Mouse (Mus musculus): Measurements from ENCODE around the gene Wdr70.
A peak's percentile ranks its signal among the peaks of the same experiment; 100 is the strongest.
"Not testable (repeated sequence)": the region's sequence is repeated elsewhere in the genome, so short reads cannot be mapped to it uniquely, and the experiment has no call there.

Gene Wdr70

DNA sequence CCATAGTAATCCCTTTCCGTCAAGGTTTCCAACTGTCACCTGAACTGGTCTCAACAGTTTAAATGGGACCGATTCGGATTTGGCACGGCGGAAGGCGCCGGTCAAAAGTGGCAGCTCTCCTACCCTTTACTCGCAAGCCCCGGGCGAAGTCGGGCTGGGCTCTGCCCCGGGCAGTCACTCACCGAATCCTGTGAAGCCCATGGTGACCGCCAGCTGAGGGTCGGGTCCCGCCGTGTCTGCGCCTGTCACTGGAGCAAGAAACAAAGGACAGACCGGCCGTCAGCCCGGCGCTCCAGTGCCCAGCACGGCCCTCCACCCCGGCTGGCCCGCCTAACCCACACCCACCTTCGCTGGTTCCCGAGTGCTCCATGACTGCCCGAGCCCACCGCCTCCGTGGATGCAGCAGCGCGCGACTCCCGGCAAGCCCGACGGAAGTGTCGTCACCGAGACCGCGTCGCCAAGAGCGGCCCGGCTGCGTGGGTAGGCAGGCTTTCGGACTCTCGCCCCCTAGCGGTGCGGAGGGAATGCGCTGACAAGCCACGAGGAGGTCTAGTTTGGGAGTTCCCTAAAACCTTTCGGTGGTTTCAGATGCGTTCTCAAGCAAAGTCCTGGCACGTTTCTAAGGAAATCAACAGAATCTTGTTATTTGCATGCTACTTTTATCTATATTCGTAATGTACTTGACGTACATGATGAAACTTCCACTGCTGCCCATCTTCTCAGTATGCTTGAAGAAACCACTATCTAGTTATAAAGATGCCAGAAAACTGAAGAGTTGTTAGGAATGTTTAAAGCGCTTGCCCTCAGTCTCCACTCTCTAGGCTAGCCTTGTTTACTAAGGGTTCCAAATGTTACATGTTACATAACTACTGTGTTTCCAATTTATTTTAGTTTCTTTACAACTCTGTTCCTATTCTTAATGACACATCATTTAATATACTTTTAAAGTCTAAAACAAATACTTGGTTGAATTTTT lies at the start of gene Wdr70:
Gene Wdr70, minus strand, starts transcription at position 436 of the 976 bp plus-strand sequence.
- peak; percentile 97 to 100 for DNase-seq (ENCODE audit: low spot score in 2 of 2)

DNA sequence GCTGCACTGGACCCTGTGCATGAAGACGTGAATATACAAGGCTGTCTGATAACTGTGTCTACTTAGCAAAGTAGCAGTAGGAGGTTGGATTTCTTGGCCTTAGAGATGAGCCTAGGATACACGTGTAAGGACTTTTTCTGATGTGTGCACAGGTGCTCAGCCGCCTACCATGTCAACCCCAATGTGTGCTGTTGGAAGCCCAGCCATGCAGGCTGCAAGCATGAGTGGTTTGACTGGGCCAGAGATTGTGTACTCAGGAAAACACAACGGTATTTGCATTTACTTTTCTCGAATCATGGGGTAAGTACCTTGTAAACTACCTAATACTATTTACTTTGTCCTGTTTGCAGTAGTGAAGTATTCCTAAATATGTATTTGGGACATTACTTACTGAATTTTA lies 36.6 kb upstream of the Wdr70 start:
- DNase-seq (ENCODE audit: low spot score in 2 of 2), result no peak

DNA sequence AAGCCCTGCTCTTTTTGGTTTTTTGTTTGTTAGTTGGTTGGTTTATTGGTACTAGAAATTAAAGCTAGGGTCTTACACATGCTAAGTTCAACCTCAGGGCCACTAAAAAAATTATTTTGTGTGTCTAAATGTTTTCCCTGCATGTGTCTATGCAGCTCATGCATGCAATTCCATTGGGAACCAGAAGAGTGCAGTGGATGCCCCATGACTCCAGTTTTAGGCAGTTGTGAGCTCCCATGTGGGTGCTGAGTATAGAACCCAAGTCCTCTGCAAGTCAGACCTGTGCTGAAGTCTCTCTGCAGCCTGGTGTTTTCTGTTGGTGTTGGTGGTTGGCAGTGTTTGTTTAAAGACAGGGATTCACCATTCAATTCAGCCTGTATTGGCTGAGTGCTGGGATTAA lies 32.8 kb upstream of the Wdr70 start:
- DNase-seq (ENCODE audit: low spot score in 2 of 2), result no peak

DNA sequence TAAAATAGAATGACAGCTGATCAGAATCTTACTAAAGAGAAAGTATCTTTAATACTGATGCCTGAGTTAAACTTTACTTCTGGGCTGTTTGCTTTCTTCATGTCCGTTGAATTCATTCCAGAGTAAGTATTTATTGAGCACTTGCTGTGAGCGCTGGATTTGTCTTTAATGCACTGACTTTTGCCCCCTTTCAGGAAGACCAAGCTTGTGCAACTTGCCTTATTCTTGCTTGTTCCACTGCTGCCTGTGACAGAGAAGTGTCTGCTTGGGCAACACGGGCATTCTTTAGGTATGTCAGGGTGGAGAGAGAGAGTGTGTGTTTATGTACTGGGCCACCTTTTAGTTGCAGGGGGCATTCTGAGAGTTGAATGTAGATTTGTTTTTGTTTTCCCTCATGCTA lies 32.3 kb upstream of the Wdr70 start:
- DNase-seq (ENCODE audit: low spot score in 2 of 2), result no peak

DNA sequence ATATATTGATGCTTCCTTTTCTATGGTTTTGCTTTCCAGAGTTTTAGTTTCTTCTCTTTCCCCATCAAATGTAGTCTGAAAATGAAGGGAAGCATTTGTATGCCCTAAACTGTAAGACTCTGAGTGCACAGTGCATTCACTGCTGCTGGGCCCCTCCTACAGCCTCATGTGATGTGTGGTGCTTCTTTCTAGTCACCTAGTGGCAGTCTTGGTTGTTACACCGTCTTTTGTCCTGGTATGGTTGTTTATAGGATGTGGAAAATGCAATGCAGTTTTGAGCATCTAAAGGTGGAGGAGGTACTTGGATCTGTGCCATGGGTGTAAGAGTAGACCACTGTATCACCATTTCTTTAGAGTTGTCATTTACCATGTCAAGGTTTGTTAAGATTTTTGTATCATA lies 30.3 kb upstream of the Wdr70 start:
- DNase-seq (ENCODE audit: low spot score in 2 of 2), result no peak

DNA sequence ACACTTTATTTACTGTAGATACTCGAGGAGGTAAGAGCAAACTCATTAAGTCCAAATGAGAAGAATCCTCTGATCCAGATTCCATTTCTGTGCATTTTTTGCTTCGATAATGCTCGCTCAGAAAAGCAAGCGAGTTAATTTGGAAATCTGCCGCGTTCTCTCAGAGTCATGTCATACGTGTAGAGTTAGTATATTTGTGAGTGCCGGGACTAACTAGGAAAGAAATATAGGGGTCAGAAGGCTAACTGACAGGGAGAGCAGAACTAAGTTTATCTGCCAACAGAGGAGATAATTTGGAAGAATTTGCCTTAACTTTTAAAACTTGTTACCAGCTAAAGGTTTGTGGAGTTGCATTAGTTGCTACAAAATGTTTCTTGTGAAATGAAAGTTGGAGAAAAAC lies 10.8 kb upstream of the Wdr70 start:
- no peak for DNase-seq (ENCODE audit: low spot score in 2 of 2)

DNA sequence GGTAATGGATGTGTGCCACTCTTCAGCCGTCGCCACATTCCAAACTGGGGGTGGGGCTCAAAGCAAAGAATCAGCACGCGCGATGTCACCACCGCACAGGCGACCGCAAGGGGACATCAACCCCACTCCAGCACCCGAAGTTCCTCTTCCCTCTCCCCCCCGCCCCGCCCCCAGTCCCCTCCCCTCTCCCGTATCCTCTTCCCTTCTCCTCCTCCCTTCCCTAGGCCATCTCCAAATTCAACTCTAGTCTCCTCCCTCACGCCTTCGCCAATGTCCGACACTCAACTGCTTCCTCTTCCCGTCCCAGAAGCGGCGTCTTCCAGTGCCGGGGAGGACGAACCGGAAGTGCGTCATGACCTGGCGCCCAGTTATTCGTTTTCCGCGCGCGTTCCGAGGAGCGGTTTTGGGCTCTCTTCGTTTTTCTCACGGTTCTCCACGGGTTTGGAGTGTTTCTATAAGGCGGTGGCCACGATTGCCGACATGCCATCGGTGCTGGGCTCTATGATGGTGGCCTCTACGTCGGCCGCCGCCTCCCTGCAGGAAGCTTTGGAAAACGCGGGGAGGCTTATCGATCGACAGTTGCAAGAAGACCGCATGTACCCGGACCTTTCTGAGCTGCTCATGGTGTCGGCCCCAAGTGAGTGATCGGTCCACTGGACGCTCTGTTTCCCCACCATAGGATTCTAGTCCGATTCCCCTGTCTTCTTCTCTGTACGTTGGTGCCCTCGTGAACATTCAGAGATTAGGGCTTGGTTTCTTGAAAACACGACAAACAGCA lies 10.1 kb upstream of the Wdr70 start, which contains the start of gene Nup155:
Gene Nup155, plus strand, starts transcription at position 308 of the 778 bp plus-strand sequence.
- peak; percentile 85 to 92 for DNase-seq (ENCODE audit: low spot score in 2 of 2)

DNA sequence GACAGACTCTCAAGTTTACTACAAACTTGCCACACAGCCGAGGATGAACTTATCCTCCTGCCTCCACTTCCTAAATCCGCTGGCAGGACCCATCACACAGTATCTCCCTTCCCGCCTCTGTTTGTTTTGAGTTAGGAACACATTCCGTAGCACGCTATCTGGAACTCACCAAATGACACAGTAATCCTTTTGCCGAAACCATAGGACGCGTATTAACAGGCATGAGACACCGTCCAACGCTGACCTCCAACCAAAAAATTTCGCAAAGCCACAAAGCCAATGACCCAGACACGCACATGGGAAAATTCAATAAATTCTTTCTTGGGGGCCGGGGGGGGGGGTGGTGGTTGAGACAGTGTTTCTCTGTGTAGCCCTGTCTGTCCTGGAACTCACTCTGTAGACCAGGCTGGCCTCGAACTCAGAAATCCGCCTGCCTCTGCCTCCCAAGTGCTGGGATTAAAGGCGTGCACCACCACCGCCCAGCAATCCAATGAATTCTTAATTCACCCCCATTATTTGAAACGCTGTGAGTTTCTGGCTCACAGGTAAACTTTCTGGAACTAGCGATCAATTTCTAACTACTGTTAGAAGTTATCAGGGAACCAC lies 9.5 kb upstream of the Wdr70 start:
- no peak for DNase-seq (ENCODE audit: low spot score in 2 of 2)

DNA sequence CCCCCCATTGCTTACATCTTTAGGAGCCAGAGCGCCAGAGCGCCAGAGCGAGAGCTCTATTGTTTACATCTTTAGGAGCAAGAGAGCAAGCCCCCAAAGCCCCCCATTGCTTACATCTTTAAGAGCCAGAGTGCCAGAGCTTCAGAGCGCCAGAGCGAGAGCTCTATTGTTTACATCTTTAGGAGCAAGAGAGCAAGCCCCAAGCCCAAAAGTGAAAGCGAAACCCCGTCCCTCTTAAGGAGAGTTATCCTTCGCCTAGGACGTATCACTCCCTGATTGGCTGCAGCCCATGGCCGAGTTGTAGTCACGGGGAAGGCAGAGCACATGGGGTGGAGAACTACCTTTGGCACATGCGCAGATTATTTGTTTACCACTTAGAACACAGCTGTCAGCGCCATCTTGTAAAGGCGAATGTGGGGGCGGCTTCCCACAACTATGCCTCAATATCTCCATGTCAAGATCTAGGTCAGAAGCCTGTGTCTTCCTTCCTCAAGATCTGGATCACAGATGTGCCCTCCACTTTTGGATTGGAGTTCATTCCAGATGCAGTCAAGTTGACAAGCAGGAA lies 3.0 kb upstream of the Wdr70 start:
- DNase-seq (ENCODE audit: low spot score in 2 of 2), result not testable (repeated sequence)

DNA sequence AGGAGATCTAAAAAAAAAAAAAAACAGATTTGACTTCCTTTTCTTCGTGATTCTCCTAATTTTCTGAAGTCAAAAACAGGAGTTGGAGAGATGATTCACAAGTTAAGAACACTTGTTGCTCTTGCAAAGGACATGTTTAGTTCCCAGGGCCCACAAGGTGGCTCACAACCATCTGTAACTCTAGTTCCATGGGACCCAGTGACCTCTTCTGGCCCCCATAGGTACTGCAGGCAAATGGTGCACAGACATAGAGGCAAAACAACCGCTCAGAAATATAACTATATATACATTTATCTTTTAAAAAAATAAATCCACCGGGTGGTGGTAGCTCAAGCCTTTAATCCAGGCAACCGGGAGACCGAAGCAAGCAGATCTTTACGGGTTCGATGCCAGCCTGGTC lies 1.2 kb downstream of the Wdr70 start:
- peak; percentile 82 to 91 for DNase-seq (ENCODE audit: low spot score in 2 of 2)

DNA sequence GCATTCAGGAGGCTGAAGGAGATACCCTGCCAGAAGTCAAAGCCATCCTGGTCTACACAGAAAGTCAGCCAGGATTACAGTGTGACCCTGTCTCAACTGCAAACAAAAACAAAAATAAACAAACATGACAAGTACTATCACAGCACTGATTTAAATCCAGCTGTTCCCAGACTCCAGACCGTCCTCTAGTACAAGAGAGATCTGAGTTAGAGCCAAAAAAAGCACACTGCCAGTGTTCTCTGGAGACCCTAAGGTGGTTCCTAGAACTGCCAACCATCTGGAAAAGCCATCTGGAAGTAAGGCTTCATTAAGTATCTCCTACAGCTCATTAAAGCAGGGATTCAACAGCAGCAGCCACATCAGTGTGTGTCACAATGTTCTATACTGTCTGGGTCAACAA lies 6.3 kb downstream of the Wdr70 start:
- not testable (repeated sequence) for DNase-seq (ENCODE audit: low spot score in 2 of 2)

DNA sequence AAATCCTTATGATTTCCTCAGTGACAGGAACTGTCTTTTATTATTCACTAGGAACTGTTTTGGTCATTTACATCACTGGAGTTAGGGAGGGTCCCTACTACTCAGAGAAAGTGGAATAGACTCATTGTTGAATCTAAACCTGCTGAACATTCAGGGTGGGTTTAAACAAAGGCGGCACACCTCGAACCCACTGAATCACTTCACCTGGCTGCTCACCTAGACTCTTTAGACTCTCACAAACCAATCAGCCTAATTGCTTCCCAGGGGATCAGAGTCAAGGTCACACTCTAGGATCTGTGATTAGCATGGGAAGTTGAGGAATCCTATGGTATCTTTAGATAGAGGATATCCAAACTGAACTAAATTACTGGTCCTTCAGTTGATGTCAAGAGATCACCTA lies 8.3 kb downstream of the Wdr70 start:
- no peak for DNase-seq (ENCODE audit: low spot score in 2 of 2)

DNA sequence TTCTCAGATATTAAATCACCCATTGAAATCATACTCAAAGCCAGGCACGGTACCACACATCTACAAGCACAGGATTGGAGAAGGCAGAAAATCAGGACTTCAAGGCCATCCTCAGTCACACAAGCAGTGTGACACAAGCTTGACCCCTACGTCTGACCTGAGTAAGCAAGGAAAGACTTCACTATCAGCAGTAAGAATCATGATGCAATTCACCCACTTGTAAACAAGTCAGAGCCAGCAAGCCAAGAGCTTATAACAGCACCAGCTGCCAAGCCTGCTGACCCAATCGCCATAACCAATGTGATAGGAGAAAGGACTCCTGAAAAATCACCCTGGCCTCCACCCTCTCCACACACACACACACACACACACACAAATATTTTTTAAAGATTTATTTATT lies 10.3 kb downstream of the Wdr70 start:
- no peak for DNase-seq (ENCODE audit: low spot score in 2 of 2)

DNA sequence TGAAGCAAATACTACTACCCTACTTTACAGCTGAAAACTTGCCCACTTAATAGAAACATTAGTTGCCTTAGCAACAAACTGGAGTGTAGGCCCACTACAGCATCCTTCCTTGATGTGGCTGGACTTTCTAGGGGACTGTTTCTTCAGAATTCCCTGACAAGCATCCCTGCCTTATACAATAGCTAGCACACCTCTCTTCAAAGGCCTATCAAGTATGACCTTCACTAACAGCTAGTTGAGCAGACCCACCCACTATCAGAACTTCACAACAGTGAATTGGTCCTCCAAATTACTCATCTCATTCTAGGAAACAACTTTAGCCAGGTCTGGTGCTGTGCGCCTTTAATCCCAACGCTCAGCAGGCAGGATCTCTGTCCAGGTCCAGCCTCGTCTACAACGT lies 11.7 kb downstream of the Wdr70 start:
- no peak for DNase-seq (ENCODE audit: low spot score in 2 of 2)

DNA sequence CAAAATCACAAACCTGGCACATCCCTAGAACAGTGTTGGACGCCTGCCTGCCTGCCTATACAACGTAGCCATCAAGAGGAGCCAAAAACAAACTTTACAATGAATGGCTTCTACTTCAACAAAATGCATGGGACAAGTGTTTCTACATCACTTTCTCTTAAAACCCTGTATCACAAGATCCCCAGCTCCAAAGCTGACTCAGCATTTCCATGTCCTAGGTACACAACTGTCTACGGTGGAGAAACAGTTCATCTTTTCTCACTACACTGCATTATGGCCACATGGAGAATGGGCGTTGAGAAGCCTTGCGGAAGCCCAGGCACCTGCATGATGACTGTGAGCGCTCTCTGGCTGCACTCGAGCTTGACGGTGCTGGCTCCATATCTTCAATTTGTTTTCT lies 16.9 kb downstream of the Wdr70 start:
- DNase-seq (ENCODE audit: low spot score in 2 of 2), result no peak

DNA sequence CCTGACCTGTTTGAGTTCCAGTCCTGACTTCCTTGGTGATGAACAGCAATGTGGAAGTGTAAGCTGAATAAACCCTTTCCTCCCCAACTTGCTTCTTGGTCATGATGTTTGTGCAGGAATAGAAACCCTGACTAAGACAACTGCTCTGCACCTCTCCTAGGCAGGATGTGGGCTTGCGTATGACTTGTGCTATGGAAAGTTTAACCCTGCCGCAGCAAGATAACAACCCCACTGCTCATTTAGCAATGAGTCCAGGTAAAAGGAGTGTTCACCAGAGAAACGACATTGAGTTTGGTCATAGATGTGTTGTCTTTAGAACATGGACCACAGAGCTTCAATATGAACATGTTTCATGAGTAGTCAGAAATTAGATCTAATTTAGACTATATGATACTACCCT lies 25.9 kb downstream of the Wdr70 start:
- not testable (repeated sequence) for DNase-seq (ENCODE audit: low spot score in 2 of 2)

DNA sequence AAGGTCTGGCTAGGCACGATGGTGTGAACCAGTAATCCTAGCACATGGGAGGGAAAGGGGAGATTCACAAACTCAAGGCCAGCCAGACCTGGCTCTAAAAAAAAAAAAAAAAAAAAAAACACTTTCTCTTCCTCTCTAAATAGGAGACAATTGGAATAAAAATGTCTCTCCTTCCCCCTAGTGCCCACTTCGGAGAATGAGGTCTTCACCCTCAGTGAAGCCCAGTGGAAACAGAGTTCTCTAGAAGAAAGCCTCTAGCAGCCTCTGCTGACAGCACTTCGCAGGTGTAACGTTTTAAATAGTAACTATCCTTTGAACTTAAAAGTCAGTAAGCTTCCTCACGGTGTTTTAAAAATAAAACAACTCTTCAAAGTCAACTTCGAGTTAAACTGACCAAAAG lies 33.8 kb downstream of the Wdr70 start:
- no peak for DNase-seq (ENCODE audit: low spot score in 2 of 2)

DNA sequence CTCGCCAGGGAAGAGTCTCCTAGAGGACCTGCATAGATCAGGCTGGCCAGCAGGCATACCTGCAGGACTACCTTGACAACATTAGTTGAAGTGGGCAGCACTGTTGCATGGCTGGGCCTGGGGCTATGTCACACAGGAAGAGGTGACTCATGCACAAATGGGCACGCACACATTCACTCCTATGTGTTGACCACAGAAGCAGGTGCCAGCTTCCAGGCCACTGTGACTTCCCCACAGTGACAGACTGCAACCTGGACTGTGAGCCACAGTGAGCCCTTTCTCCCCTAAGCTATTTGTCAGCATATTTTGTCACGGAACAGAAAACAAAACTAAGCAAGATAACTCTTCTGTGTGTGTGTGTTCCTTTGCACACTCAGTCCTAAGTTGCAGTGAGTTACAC lies 47.8 kb downstream of the Wdr70 start:
- no peak for DNase-seq (ENCODE audit: low spot score in 2 of 2)

DNA sequence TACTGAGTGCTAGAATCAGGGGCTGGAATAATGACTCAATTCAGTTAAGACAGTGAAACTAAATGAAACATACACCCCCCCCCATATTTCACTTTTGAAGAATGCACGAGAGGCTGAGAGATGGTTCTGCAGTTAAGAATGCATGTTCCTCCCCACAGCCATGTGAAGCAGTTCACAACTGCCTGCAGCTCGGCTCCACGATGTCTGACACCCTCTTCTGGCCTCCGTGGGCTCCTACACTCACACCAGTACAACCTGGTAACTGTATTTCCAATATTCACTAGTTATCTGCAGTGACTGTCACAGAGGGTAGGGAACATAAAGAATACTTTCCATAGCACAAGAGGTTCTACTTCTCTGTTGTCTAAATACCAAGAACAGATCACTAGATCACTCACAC lies 59.2 kb downstream of the Wdr70 start:
- no peak for DNase-seq (ENCODE audit: low spot score in 2 of 2)

DNA sequence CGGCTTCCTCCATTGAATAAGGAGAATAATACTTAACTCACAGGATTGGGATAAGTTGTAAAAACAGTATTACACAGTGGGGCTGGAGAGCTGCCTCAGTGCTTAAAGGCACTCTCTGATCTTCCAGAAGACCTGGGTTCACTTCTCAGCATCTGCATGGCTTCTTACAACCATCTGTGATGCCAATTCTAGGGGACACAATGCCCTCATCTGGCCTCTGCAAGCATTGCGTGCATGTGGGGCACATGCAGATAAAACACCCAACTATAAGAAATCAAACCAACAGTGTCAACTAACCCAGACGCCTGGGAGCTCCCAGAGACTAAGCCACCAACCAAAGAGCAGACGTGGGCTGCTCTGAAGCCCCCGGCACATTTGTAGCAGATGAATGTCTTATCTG lies 60.6 kb downstream of the Wdr70 start:
- DNase-seq (ENCODE audit: low spot score in 2 of 2), result no peak

DNA sequence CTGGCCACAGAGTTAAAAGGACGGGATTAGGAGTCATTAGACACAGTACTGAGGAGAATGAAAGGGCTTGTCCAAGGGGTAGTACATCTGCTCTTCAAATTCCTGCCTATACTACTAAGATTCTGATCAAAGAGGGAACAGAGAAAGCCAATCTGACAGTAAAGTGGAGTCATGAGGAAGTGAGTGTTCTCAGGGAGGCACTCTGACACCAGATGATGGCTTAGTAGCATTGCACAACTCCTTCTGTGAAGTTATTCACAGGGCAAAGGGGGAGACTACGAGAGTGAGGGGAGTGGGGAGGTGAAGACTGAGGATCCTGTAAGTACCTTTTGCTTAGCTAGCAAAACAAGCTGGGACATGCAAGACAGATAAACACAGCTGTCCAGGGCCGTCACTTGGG lies 61.2 kb downstream of the Wdr70 start:
- no peak for DNase-seq (ENCODE audit: low spot score in 2 of 2)

DNA sequence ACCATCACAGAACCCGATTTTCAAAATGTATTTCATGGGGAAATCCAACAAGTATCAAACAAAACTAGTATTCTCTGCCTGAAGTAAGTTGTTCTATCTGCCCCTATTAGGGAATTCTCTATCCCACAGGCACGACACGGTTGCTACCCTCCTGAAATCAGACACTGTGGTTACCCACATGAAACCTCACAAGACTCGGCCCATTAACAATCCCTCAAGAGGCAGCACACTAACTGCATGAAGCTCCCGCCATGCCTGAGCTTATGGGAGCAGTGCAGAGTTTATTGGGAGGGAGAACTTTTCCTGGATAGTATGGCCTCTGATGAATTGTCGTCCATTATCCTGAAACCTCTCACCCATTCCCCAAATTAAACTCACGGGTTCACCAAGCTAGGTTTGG lies 67.8 kb downstream of the Wdr70 start:
- DNase-seq (ENCODE audit: low spot score in 2 of 2), result no peak
